Mouse (Mus musculus): ENCODE results near the gene Eri3. TPM values are rescaled to one million over a fixed set of nuclear protein-coding genes. Genes with fewer than 3 reads are reported as not detected.

The Eri3 gene
- polyA plus RNA-seq, 1 experiment, result 67.4 TPM

GRCm38 (mm10) chr4:117646926-117647755 is 97.0 kb downstream of the Eri3 start:
- TF ChIP-seq MYOG (IDR thresholded peaks at IDR 0.05; ENCODE audit: control insufficient read depth, extremely low read depth, insufficient read length), result no peak
- TF ChIP-seq FOSL1 (IDR thresholded peaks at IDR 0.05; ENCODE audit: insufficient read depth, low read length, poor library complexity, severe bottlenecking), result no peak
- TF ChIP-seq MAX (IDR thresholded peaks at IDR 0.05), result no peak
- no peak for TF ChIP-seq CEBPB (IDR thresholded peaks at IDR 0.05; ENCODE audit: low read depth)
- no peak for TF ChIP-seq MYOD1 (IDR thresholded peaks at IDR 0.05; ENCODE audit: control insufficient read depth, insufficient read length, low read depth)
- TF ChIP-seq USF1 (IDR thresholded peaks at IDR 0.05; ENCODE audit: low read depth), result no peak
- TF ChIP-seq CTCF (IDR thresholded peaks at IDR 0.05; ENCODE audit: control insufficient read depth, insufficient read depth, insufficient read length), result no peak
- Histone ChIP-seq H3K79me3 (ENCODE audit: low read depth) (no peaks in the 10 kb centered on the region), H3K79me2 (ENCODE audit: control insufficient read depth, insufficient read depth) (no peaks in the 10 kb centered on the region), H3K36me3 (ENCODE audit: control insufficient read depth, insufficient read depth) (peaks cover 3% of the 10 kb centered on the region), H3ac (ENCODE audit: control insufficient read depth, insufficient read length, low read depth) (no peak overlapping the region), H3K27me3 (ENCODE audit: control insufficient read depth, insufficient read depth, insufficient read length) (no peaks in the 10 kb centered on the region), H3K4me3 (ENCODE audit: insufficient read depth, poor library complexity, severe bottlenecking) (no peak overlapping the region)

- TF ChIP-seq CEBPB (IDR thresholded peaks at IDR 0.05; ENCODE audit: low read depth) (no peak), MYOD1 (IDR thresholded peaks at IDR 0.05; ENCODE audit: control insufficient read depth, insufficient read length, low read depth) (no peak), USF1 (IDR thresholded peaks at IDR 0.05; ENCODE audit: low read depth) (no peak), CTCF (IDR thresholded peaks at IDR 0.05; ENCODE audit: control insufficient read depth, insufficient read depth, insufficient read length) (no peak), MYOG (IDR thresholded peaks at IDR 0.05; ENCODE audit: control insufficient read depth, extremely low read depth, insufficient read length) (no peak), MAX (IDR thresholded peaks at IDR 0.05) (no peak), FOSL1 (IDR thresholded peaks at IDR 0.05; ENCODE audit: insufficient read depth, low read length, poor library complexity, severe bottlenecking) (no peak)
- H3K36me3 ChIP-seq (ENCODE audit: control insufficient read depth, insufficient read depth), result peaks cover 3% of the 10 kb centered on the region
- no peaks in the 10 kb centered on the region for H3K79me2 ChIP-seq (ENCODE audit: control insufficient read depth, insufficient read depth)
- H3K79me3 ChIP-seq (ENCODE audit: low read depth), result no peaks in the 10 kb centered on the region
- H3ac ChIP-seq (ENCODE audit: control insufficient read depth, insufficient read length, low read depth), result no peak overlapping the region
- no peak overlapping the region for H3K4me3 ChIP-seq (ENCODE audit: insufficient read depth, poor library complexity, severe bottlenecking)
- H3K27me3 ChIP-seq (ENCODE audit: control insufficient read depth, insufficient read depth, insufficient read length), result no peaks in the 10 kb centered on the region
These were observed 101.5 kb downstream of the Eri3 start for GRCm38 (mm10) chr4:117651626-117652101.

GRCm38 (mm10) chr4:117652727-117653126 is 102.6 kb downstream of the Eri3 start:
- Histone ChIP-seq H3ac (ENCODE audit: control insufficient read depth, insufficient read length, low read depth) (no peak overlapping the region), H3K36me3 (ENCODE audit: control insufficient read depth, insufficient read depth) (peaks cover 3% of the 10 kb centered on the region), H3K79me3 (ENCODE audit: low read depth) (no peaks in the 10 kb centered on the region), H3K4me3 (ENCODE audit: insufficient read depth, poor library complexity, severe bottlenecking) (no peak overlapping the region), H3K27me3 (ENCODE audit: control insufficient read depth, insufficient read depth, insufficient read length) (no peaks in the 10 kb centered on the region), H3K79me2 (ENCODE audit: control insufficient read depth, insufficient read depth) (no peaks in the 10 kb centered on the region)
- TF ChIP-seq FOSL1 (IDR thresholded peaks at IDR 0.05; ENCODE audit: insufficient read depth, low read length, poor library complexity, severe bottlenecking) (no peak), CEBPB (IDR thresholded peaks at IDR 0.05; ENCODE audit: low read depth) (no peak), USF1 (IDR thresholded peaks at IDR 0.05; ENCODE audit: low read depth) (no peak), MYOG (IDR thresholded peaks at IDR 0.05; ENCODE audit: control insufficient read depth, extremely low read depth, insufficient read length) (no peak), MAX (IDR thresholded peaks at IDR 0.05) (no peak), MYOD1 (IDR thresholded peaks at IDR 0.05; ENCODE audit: control insufficient read depth, insufficient read length, low read depth) (no peak)

- TF ChIP-seq MAX (IDR thresholded peaks at IDR 0.05) (no peak), FOSL1 (IDR thresholded peaks at IDR 0.05; ENCODE audit: insufficient read depth, low read length, poor library complexity, severe bottlenecking) (no peak)
- Histone ChIP-seq H3K79me3 (ENCODE audit: low read depth) (no peaks in the 10 kb centered on the region), H3K79me2 (ENCODE audit: control insufficient read depth, insufficient read depth) (no peaks in the 10 kb centered on the region), H3K4me3 (ENCODE audit: insufficient read depth, poor library complexity, severe bottlenecking) (no peak overlapping the region), H3ac (ENCODE audit: control insufficient read depth, insufficient read length, low read depth) (no peak overlapping the region), H3K36me3 (ENCODE audit: control insufficient read depth, insufficient read depth) (peaks cover under 1% of the 10 kb centered on the region), H3K27me3 (ENCODE audit: control insufficient read depth, insufficient read depth, insufficient read length) (no peaks in the 10 kb centered on the region)
These were observed 104.0 kb downstream of the Eri3 start for GRCm38 (mm10) chr4:117654016-117654702.

GRCm38 (mm10) chr4:117654703-117655499 is 104.7 kb downstream of the Eri3 start:
- no peak for TF ChIP-seq MAX (IDR thresholded peaks at IDR 0.05)

More at GRCm38 (mm10) chr4:117654703-117655499, 104.7 kb downstream of the Eri3 start:
- Histone ChIP-seq H3K27me3 (ENCODE audit: control insufficient read depth, insufficient read depth, insufficient read length) (no peaks in the 10 kb centered on the region), H3K36me3 (ENCODE audit: control insufficient read depth, insufficient read depth) (peaks cover 8% of the 10 kb centered on the region), H3ac (ENCODE audit: control insufficient read depth, insufficient read length, low read depth) (no peak overlapping the region), H3K4me3 (ENCODE audit: insufficient read depth, poor library complexity, severe bottlenecking) (no peak overlapping the region), H3K79me2 (ENCODE audit: control insufficient read depth, insufficient read depth) (no peaks in the 10 kb centered on the region), H3K79me3 (ENCODE audit: low read depth) (no peaks in the 10 kb centered on the region)

All from C2C12 (cell line).